Mouse (Mus musculus) kidney, adult 2 months (tissue): Measurements from ENCODE around the gene BC048562.

Source experiments
- CTCF ChIP-seq: fragments of 200-500 bp; conservative IDR thresholded peaks from 2 replicates; pipeline ENCODE4 v1.5.1; 2011; ENCODE audit warnings: low read depth, mild to moderate bottlenecking, control low read depth, low read length, moderate library complexity, mixed read lengths; ENCODE audit not compliant: insufficient read depth, insufficient read length
- POLR2A ChIP-seq: fragments of 200-500 bp; IDR thresholded peaks from one replicate; pipeline ENCODE4 v1.6.1; 2011; ENCODE audit warnings: low read depth, low read length, control low read depth

DNA sequence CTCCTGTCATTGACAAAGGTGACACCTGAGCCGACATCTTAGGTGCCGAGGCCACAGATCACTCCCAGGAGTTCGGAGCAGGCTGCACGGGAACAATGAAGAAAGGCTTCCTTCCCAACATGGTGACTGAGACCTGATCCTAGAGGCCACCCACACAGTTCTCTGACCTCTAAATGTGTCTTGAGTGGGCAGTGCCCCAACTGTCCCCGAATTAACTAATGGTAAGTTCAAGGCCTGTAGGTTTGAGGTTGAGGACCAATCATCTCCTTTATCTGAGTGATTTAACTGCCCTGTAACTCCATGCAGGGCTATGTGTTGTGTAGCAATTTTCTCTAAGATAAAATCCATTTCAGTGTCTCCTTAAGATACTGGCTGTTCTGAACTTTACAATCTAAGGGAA, 33.1 kb downstream of the BC048562 start:
- no peak for TF ChIP-seq CTCF
- no peak for TF ChIP-seq POLR2A
